Mouse (Mus musculus) bone marrow macrophage, adult 2 months (primary cell): ENCODE results near the gene Gm15319.
"Not testable (repeated sequence)": the region's sequence is repeated elsewhere in the genome, so short reads cannot be mapped to it uniquely, and the experiment has no call there.

Experiments used
- CTCF ChIP-seq: IDR thresholded peaks from 2 replicates; pipeline ENCODE4 v1.5.1; 2012; ENCODE audit warnings: low read depth, mild to moderate bottlenecking, low read length, moderate library complexity
- POLR2A ChIP-seq: IDR thresholded peaks from 2 replicates; pipeline ENCODE4 v1.6.1; 2012; ENCODE audit warnings: mild to moderate bottlenecking, low read depth, low read length, borderline replicate concordance

DNA sequence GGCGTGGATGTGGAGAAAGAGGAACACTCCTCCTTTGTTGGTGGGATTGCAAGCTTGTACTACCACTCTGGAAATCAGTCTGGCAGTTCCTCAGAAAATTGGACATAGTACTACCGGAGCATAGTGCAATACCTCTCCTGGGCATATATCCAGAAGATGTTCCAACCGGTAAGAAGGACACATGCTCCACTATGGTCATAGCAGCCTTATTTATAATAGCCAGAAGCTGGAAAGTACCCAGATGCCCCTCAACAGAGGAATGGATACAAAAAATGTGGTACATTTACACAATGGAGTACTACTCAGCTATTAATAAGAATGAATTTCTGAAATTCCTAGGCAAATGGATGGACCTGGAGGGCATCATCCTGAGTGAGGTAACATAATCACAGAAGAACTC is 9.4 kb downstream of the Gm15319 start:
- TF ChIP-seq CTCF, POLR2A: not testable (repeated sequence)
